Mouse (Mus musculus) liver, embryonic 15.5 days (tissue): ENCODE measurements around the gene Slc35a1. TPM values are rescaled to one million over a fixed set of nuclear protein-coding genes. Genes with fewer than 3 reads are reported as not detected.
A peak's percentile ranks its signal among the peaks of the same experiment; 100 is the strongest.
"Not testable (repeated sequence)": the region's sequence is repeated elsewhere in the genome, so short reads cannot be mapped to it uniquely, and the experiment has no call there.

Experiments used
- ATAC-seq: fragments of 200-750 bp; cut with Nextera tagmentation; 2 replicates; pipeline ENCODE4 v1.8.0; 2017; ENCODE audit warnings: moderate number of reproducible peaks, mild to moderate bottlenecking, moderate library complexity; ENCODE audit not compliant: insufficient read depth
- H3K27ac ChIP-seq: fragments of 300-500 bp; sonication (generic); replicated peaks from 2 replicates; pipeline ENCODE4 v1.5.1; 2015; ENCODE audit warnings: mild to moderate bottlenecking, inconsistent platforms
- H3K27me3 ChIP-seq: fragments of 300-500 bp; sonication (generic); 2 replicates; pipeline ENCODE4 v1.6.1; 2015; ENCODE audit warnings: mild to moderate bottlenecking, inconsistent platforms
- H3K36me3 ChIP-seq: fragments of 300-500 bp; sonication (generic); replicated peaks from 2 replicates; pipeline ENCODE4 v1.6.1; 2015; ENCODE audit warnings: moderate library complexity, mild to moderate bottlenecking, inconsistent platforms
- H3K4me1 ChIP-seq: fragments of 300-500 bp; sonication (generic); replicated peaks from 2 replicates; pipeline ENCODE4 v1.6.1; 2015; ENCODE audit warnings: inconsistent platforms
- H3K4me2 ChIP-seq: fragments of 300-500 bp; sonication (generic); 2 replicates; pipeline ENCODE4 v1.6.1; 2015; ENCODE audit warnings: moderate library complexity, mild to moderate bottlenecking, inconsistent platforms
- H3K4me3 ChIP-seq: fragments of 300-500 bp; sonication (generic); replicated peaks from 2 replicates; pipeline ENCODE4 v1.5.1; 2015; ENCODE audit warnings: mild to moderate bottlenecking, inconsistent platforms
- H3K9ac ChIP-seq: fragments of 300-500 bp; sonication (generic); 2 replicates; pipeline ENCODE4 v1.6.1; 2015; ENCODE audit warnings: moderate library complexity, mild to moderate bottlenecking, inconsistent platforms
- H3K9me3 ChIP-seq: fragments of 300-500 bp; sonication (generic); replicated peaks from 2 replicates; pipeline ENCODE4 v1.6.1; 2016; ENCODE audit warnings: inconsistent platforms
- WGBS: fragments of 180-500 bp; shearing (Covaris S2); methylation state at CpG from one replicate; pipeline ENCODE4 v1.1.7; 2015; ENCODE audit warnings: mixed read lengths; ENCODE audit not compliant: insufficient replicate concordance; 5-methylcytosine and 5-hydroxymethylcytosine counted together
- polyA plus RNA-seq: library from polyadenylated mRNA; unstranded; fragments of >200 nt; fragmentation: Nextera tagmentation; extraction: Ambion mirVana; gene quantifications from 2 replicates; pipeline ENCODE4 v1.2.1, GENCODE M21; 2015

The Slc35a1 gene
- polyA plus RNA-seq, result 16.5 and 17.5 TPM in 2 replicates

DNA sequence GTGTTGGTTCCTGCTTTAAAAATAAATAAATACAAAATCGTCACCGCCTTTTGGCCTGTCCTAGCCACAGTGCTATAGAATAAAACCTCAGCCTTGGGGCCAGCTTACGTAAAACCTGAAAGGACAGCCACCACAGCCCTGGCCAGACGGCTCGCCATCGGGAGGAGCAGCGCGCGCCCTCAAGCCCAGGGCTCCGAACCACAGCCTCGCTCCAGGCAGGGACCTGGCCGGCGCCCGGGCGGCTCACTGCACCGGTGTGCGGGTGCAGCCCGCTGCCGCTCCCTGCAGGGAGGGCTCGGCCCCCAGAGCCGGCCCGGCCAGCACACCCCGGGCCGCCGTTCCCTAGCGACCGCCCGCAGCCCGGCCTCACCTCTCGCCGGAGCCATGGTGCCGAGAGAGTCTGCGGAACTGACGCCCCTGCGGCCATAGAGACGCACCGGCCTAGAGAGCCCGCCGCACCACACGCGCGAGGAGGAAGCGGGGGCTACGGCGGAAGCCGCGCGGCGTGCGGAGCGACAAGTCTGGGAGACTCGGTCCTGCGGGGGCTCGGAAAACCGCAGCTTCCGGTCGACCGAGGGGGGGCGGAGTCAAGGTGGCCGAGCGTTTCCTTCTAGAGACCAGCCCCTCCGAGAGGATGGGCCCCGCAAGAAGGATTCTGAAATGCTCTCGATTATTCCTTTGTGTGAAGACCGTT, at the start of gene Slc35a1:
Slc35a1 (minus strand) TSS at position 565 of the 694 bp plus-strand sequence.
- Histone ChIP-seq H3K27ac (peak within 1 kb of the TSS; percentile 88), H3K4me1 (peaks cover 17% of the 10 kb centered on the region), H3K9ac (peak within 1 kb of the TSS; percentile 83), H3K4me2 (peak within 1 kb of the TSS; percentile 82), H3K4me3 (peak within 1 kb of the TSS; percentile 83), H3K27me3 (no peaks in the 10 kb centered on the region), H3K9me3 (no peaks in the 10 kb centered on the region), H3K36me3 (peaks cover 5% of the 10 kb centered on the region)
- 0% methylated on average over 65 of the region's 65 CpGs for WGBS
- ATAC-seq, result peak; percentile 94

DNA sequence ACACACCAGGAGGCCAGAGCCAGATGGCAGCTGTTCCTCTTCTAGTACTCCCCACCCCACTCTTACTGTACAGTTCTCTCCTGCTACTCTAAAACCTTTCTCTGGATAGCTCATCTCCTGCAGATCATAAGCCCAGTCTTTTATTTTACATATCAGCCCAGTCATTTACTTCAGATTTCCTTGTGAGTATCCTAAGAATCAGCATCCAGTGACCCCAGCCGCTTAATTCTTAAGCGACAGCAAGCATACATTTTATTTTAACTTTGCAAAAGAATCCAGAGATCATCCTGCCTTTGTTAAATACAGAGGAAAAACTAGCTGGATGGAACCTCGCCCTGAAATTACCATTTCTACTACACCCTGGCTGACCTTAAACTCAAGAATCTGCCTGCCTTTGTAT, 47.2 kb upstream of the Slc35a1 start:
- peaks cover 8% of the 10 kb centered on the region for H3K4me1 ChIP-seq
- no peak overlapping the region for H3K4me2 ChIP-seq
- no peak overlapping the region for H3K27ac ChIP-seq
- ATAC-seq, result no peak
- H3K36me3 ChIP-seq, result no peaks in the 10 kb centered on the region
- WGBS, result 60% methylated on average over 3 of the region's 3 CpGs
- no peak overlapping the region for H3K4me3 ChIP-seq
- no peaks in the 10 kb centered on the region for H3K9me3 ChIP-seq
- H3K27me3 ChIP-seq, result peaks cover 12% of the 10 kb centered on the region
- H3K9ac ChIP-seq, result no peak overlapping the region

DNA sequence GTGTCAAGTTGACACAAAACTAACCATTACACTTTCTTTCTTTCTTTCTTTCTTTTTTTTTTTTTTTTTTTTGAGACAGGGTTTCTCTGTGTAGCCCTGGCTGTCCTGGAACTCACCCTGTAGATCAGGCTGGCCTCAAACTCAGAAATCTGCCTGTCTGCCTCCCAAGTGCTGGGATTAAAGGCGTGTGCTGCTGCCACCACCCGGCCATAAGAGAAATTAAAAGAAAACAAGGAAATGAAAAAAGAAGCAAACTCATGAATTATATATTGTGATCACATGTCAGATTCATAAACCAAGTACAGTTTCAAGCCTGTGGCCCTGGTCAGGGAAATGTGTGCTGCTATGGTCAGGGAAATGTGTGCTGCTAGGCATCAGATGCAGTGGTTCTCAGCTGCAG, 46.2 kb upstream of the Slc35a1 start:
- H3K4me1 ChIP-seq, H3K4me2 ChIP-seq, H3K4me3 ChIP-seq, ATAC-seq, H3K9ac ChIP-seq, H3K36me3 ChIP-seq, H3K9me3 ChIP-seq, H3K27ac ChIP-seq: not testable (repeated sequence)
- H3K27me3 ChIP-seq, result peaks cover 17% of the 10 kb centered on the region
- 17% methylated on average over 2 of the region's 2 CpGs for WGBS

DNA sequence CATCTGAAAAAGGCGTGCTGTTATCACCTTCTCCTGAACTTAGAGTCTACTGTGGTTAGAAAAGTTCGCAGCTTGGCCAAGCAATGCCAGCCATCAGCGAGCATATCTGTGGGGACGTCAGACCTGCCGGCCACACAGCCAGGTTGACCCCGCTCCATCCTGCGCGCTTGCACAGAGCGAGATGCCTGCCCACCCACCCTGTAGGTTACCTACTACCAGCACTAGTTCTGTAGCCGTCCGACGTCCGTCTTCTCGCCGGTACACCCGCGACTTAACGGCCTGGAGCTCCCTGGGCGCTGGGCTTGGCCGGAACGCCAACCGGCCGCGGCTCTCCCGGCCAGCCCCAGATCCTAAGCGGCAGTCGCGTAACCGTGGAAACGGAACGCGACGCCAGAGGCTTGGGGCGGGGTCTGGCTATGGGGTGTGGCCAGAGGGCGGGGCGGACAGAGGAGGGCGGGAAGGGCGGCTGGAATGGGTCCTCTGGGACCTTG, 42.7 kb upstream of the Slc35a1 start, which contains the start of gene Cfap206:
Cfap206 (minus strand) TSS at position 356 of the 491 bp plus-strand sequence.
- H3K4me1 ChIP-seq, result peaks cover 8% of the 10 kb centered on the region
- H3K9me3 ChIP-seq, result no peaks in the 10 kb centered on the region
- H3K4me3 ChIP-seq, result peak within 1 kb of the TSS; percentile 54
- peak within 1 kb of the TSS; percentile 77 for H3K4me2 ChIP-seq
- H3K27me3 ChIP-seq, result peaks cover 26% of the 10 kb centered on the region
- ATAC-seq, result peak; percentile 75
- H3K27ac ChIP-seq, result no peak within 1 kb of the TSS
- WGBS, result under 1% methylated on average over 38 of the region's 38 CpGs
- H3K36me3 ChIP-seq, result no peaks in the 10 kb centered on the region
- no peak within 1 kb of the TSS for H3K9ac ChIP-seq

DNA sequence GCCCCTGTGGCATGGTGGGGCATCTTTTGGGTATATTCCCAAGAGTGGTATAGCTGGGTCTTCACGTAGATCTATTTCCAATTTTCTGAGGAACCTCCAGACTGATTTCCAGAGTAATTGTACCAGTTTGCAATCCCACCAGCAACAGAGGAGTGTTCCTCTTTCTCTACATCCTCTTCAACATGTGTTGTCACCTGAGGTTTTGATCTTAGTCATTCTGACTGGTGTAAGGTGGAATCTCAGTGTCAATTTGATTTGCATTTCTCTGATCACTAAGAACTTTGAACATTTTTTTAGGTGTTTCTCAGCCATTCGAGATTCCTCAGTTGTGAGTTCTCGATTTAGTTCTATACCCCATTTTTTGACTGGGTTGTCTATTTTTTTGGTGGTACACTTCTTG, 38.5 kb upstream of the Slc35a1 start:
- H3K9ac ChIP-seq, H3K36me3 ChIP-seq, H3K9me3 ChIP-seq, ATAC-seq, H3K4me2 ChIP-seq, H3K27ac ChIP-seq, H3K4me3 ChIP-seq, H3K4me1 ChIP-seq: not testable (repeated sequence)
- H3K27me3 ChIP-seq, result peaks cover 23% of the 10 kb centered on the region
- WGBS, result 58% methylated on average over 3 of the region's 3 CpGs

DNA sequence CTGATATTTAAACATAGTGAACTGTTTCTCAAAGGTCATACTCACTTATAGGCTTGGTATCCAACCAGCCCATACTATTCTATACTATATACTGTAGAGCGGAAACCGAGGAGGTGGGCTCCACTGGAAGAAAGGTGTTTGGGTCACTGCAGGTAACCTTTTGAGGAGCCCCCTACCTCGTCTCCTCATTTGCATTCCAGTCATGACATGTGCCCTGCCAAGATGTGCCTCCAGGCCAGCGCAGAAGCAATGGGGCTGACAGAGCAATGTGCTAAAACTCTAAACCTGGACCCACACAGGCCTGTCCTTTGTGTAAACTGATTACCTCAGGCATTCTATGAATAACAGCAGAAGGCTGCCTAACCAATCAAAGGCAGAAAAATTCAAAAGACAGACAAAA, 37.1 kb upstream of the Slc35a1 start:
- Histone ChIP-seq H3K4me3 (no peak overlapping the region), H3K27ac (no peak overlapping the region), H3K4me1 (no peaks in the 10 kb centered on the region), H3K36me3 (no peaks in the 10 kb centered on the region), H3K27me3 (peaks cover 13% of the 10 kb centered on the region), H3K4me2 (no peak overlapping the region), H3K9me3 (0 out of 2 replicates have a peak, but pooled peaks cover 7% of the 10 kb centered on the region), H3K9ac (no peak overlapping the region)
- 56% methylated on average over 4 of the region's 4 CpGs for WGBS
- no peak for ATAC-seq

DNA sequence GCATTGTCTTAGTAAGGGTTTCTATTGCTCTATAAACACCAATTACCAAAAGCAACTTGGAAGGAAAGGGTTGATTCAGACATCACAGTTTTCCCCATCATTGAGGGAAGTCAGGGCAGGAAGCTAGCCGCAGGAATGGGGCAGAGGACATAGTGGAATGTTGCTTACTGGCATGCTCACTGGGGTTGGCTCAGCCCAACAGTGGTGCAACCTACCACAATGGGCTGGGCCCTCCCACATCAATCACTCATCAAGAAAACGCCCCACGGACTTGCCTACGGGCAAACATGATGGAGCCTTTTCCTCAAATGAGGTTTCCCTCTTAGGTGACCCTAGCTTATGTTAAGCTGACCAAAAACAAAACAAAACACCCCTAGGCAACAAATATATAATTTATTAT, 35.9 kb upstream of the Slc35a1 start:
- H3K4me2 ChIP-seq, result no peak overlapping the region
- peaks cover 7% of the 10 kb centered on the region for H3K27me3 ChIP-seq
- H3K9ac ChIP-seq, result no peak overlapping the region
- WGBS, result 59% methylated on average over 4 of the region's 4 CpGs
- no peak overlapping the region for H3K27ac ChIP-seq
- no peaks in the 10 kb centered on the region for H3K4me1 ChIP-seq
- 0 out of 2 replicates have a peak, but pooled peaks cover 9% of the 10 kb centered on the region for H3K9me3 ChIP-seq
- no peak overlapping the region for H3K4me3 ChIP-seq
- ATAC-seq, result no peak
- H3K36me3 ChIP-seq, result no peaks in the 10 kb centered on the region

DNA sequence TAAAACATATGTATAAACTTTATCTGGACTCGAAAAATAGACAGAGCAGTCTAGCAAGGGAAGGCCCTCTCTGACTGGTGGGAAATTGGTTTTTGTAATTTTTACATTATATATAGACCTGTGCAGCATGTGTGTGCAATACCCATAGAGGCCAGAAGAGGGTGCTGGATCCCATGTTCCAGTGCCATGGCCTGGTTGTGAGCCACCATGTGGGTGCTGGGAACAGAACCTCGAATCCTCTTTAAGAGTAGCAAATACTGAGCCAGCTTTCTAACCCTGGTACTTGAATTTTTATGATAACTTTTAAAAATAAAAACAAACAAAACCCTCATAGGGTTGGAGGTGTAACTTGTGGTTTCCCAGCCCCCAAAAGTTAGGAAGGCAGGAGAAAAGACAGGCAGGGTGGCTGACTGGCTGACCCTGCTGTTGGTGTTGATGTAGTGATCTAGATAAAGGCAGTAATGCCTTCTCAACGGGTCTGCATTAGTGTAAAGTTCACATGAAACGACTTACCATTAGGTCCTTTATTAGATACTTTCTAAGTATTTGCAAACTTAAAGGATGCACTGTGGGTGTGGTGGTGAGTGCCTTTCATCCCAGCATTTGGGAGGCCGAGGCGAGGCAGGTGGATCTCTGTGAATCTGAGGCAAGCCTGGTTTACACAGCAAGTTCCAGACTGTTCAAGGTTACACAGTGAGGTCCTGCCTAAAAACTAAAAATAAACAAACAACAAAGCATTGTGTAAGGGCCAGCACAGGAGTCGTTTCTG, 33.1 kb upstream of the Slc35a1 start:
- 63% methylated on average over 7 of the region's 7 CpGs for WGBS
- Histone ChIP-seq H3K27ac (no peak overlapping the region), H3K4me1 (no peaks in the 10 kb centered on the region), H3K9me3 (0 out of 2 replicates have a peak, but pooled peaks cover 9% of the 10 kb centered on the region), H3K27me3 (no peaks in the 10 kb centered on the region), H3K9ac (no peak overlapping the region), H3K4me2 (no peak overlapping the region), H3K4me3 (no peak overlapping the region), H3K36me3 (no peaks in the 10 kb centered on the region)
- no peak for ATAC-seq

DNA sequence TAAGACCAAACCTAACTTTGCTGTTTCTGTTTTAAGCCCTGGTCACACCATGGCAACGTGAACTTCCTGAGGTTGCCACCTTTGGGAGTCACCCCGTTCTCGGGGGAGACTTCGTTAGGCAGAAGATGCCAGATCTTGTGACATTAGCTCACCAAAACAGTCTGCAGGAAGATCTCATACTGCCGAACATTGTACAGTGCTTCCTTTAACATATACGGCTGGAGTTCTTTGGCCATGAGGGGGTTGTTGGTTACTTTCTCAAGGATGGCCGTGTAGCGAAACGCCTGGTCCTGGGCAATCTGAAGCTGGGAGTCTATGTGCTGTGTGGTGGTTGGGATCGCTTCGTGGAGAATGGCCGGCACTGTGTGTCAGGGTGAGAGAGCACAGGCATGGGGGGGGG, 32.2 kb upstream of the Slc35a1 start:
- Histone ChIP-seq H3K4me2 (no peak overlapping the region), H3K4me1 (no peaks in the 10 kb centered on the region), H3K27ac (no peak overlapping the region), H3K4me3 (no peak overlapping the region), H3K27me3 (no peaks in the 10 kb centered on the region), H3K36me3 (no peaks in the 10 kb centered on the region), H3K9ac (no peak overlapping the region), H3K9me3 (0 out of 2 replicates have a peak, but pooled peaks cover 9% of the 10 kb centered on the region)
- ATAC-seq, result no peak
- WGBS, result 86% methylated on average over 12 of the region's 12 CpGs

DNA sequence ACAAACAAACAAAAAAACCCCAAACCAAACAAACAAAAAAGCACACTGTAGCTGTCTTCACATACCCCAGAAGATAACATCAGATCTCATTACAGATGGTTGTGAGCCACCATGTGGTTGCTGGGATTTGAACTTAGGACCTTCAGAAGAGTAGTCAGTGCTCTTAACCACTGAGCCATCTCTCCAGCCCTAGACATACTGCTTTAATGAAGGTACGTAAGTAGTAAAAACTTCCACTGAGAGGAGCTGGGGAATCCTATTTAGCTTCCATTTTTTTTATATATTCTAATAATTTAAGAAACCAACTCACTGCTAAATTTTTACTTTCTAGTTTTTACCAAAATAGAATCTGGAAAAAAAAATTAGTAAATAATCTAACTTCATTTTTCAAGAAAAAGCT, 27.8 kb upstream of the Slc35a1 start:
- no peak overlapping the region for H3K27ac ChIP-seq
- 65% methylated on average over 1 of the region's 1 CpGs for WGBS

DNA sequence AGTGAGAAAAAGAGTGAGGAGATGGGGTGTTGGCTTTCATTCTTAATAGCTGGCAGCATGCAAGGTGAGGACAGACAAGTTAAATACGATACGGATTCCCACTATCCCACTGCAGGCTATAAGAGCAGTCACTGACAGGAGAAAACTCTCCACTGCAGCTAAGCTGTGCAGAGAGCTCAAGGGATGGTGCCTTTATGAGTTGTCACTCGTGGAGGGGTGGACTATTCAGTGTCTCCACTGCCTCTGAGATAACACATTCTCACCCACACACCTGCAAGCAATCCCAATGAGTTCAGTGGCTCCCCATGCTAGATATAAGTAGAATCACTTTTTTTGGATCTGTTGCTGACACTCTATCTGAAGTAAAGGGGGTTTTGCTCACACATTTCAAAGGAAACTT, 20.9 kb upstream of the Slc35a1 start:
- no peak overlapping the region for H3K9ac ChIP-seq
- 69% methylated on average over 3 of the region's 3 CpGs for WGBS
- H3K4me3 ChIP-seq, result no peak overlapping the region
- H3K4me2 ChIP-seq, result no peak overlapping the region
- no peaks in the 10 kb centered on the region for H3K9me3 ChIP-seq
- H3K27ac ChIP-seq, result no peak overlapping the region
- H3K4me1 ChIP-seq, result no peaks in the 10 kb centered on the region
- H3K36me3 ChIP-seq, result no peaks in the 10 kb centered on the region
- no peaks in the 10 kb centered on the region for H3K27me3 ChIP-seq
- ATAC-seq, result no peak

More for the DNA sequence above, 27.8 kb upstream of the Slc35a1 start:
- no peak for ATAC-seq
- Histone ChIP-seq H3K4me2 (no peak overlapping the region), H3K9me3 (0 out of 2 replicates have a peak, but pooled peaks cover 6% of the 10 kb centered on the region), H3K27me3 (no peaks in the 10 kb centered on the region), H3K9ac (no peak overlapping the region), H3K36me3 (no peaks in the 10 kb centered on the region), H3K4me3 (no peak overlapping the region), H3K4me1 (no peaks in the 10 kb centered on the region)
